Mouse (Mus musculus): ENCODE data around the gene Nfatc2.

DNA sequence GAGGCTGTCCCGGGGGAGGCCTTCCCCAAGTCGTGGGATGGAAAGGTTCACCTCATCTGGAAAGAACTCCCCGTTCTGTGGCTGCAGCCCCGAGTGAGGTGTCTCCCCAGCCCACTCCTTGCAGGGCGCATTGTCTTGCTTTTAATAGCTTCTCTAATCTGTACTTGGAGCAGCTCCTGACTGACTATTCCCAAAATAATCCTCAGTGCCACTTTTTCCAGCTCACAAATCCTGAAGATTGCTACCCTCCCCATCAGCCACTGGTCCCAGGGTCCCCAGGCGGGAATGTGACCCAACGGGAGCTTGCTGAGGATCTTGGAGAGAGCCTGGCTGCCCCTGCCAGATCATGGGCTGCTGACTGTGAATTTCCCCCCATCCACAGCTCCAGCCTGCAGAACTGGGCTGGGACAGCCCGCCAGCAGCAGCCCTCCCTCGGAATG is 6.7 kb upstream of the Nfatc2 start:
- TF ChIP-seq CTCF (IDR thresholded peaks at IDR 0.05; ENCODE audit: low read depth) (no peak), EP300 (IDR thresholded peaks at IDR 0.05; ENCODE audit: low read depth) (no peak)

Data from heart, postnatal 0 days (tissue).